Mouse (Mus musculus) E14TG2a.4 (cell line): ENCODE data around the gene Kif26b.

Experiments
- CTCF ChIP-seq: conservative IDR thresholded peaks from 2 replicates; pipeline ENCODE4 v1.5.1; 2014; ENCODE audit warnings: low read length
- NANOG ChIP-seq: IDR thresholded peaks from 2 replicates; pipeline ENCODE4 v1.6.1; 2014; ENCODE audit warnings: borderline replicate concordance, low read length, mixed read lengths
- POU5F1 ChIP-seq: IDR thresholded peaks from 2 replicates; pipeline ENCODE4 v1.6.1; 2014; ENCODE audit warnings: low read length, borderline replicate concordance

- TF ChIP-seq CTCF (no peak), NANOG (no peak), POU5F1 (no peak)
Measured at GRCm38 (mm10) chr1:178838696-178839320, 309.9 kb downstream of the Kif26b start.
